Mouse (Mus musculus): ENCODE results near the gene Ces1h. TPM values are rescaled to one million over a fixed set of nuclear protein-coding genes. Genes with fewer than 3 reads are reported as not detected.

Ces1h gene
- polyA plus RNA-seq (2017; shearing (Covaris generic)): not detected

DNA sequence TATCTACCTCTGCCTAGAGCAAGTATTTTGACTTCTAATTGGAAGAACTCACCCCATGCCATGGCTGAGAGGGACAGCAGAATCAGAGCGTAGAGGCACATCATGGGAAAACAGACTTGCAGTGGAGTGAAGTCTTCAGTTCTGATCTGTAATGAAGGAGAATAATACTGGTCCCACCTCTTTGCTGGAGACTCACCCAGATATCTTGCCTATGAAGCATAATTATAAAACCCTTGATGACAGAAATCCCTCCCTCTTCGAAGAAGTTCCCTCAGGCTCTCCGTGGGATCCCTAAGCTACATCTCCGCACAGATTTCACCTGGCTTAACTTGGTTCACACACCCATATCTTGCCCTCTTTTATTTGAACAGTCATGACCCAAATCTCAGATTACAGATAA lies at the start of gene Ces1h:
Gene Ces1h, minus strand, starts transcription at position 101 of the 400 bp plus-strand sequence.

DNA sequence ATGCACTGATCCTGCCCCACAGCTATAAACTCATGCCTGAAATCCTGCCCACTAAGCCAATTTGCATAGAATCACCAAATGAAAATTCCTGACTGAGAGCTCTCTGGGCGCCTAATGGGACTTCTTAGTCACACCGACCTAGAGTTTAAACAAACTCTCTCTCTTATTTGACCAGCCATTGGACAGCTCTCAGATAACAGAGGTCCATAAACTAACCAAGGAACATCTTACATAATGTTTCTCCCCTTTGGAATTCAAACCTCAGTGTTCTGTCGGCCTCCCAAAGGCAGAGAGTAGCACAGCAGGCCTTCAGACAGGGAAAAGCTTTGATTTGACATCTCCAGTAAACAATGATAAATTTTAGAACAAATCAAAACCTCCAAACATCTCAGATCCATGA lies 42.3 kb downstream of the Ces1h start, which contains the start of gene Ces1g:
Gene Ces1g, minus strand, starts transcription at position 102 of the 400 bp plus-strand sequence.

Other genes with a start within 250 kb of the Ces1h start
- not detected for gene Ces1c, start 248.4 kb downstream of the Ces1h start, polyA plus RNA-seq (2017; shearing (Covaris generic))
- gene Ces1d, start 181.9 kb downstream of the Ces1h start, polyA plus RNA-seq (2017; shearing (Covaris generic)): under 1 TPM in 1 of 2 experiments, not detected in 1; 0.22 TPM
- gene Ces1e, start 150.1 kb downstream of the Ces1h start, polyA plus RNA-seq (2017; shearing (Covaris generic)): under 1 TPM in 1 of 2 experiments, not detected in 1; 0.15 TPM
- gene Ces1f, start 100.0 kb downstream of the Ces1h start, polyA plus RNA-seq (2017; shearing (Covaris generic)): under 1 TPM in 1 of 2 experiments, not detected in 1; 0.53 TPM
- not detected for gene Ces1g, start 42.4 kb downstream of the Ces1h start, polyA plus RNA-seq (2017; shearing (Covaris generic))
- gene Ces5a, start 156.1 kb upstream of the Ces1h start, polyA plus RNA-seq (2017; shearing (Covaris generic)): under 1 TPM in 1 of 2 experiments, not detected in 1; 0.50 TPM